Mouse (Mus musculus) kidney, embryonic 15.5 days (tissue): Measurements from ENCODE around the gene H2afy. TPM values are rescaled to one million over a fixed set of nuclear protein-coding genes. Genes with fewer than 3 reads are reported as not detected.

Source experiments
- ATAC-seq: fragments of 200-750 bp; cut with Nextera tagmentation; replicated peaks from 2 replicates; pipeline ENCODE4 v1.8.0; 2017; ENCODE audit warnings: moderate TSS enrichment; ENCODE audit not compliant: low FRiP score
- H3K27ac ChIP-seq: fragments of 300-500 bp; sonication (generic); 2 replicates; pipeline ENCODE4 v1.5.1; 2015; ENCODE audit warnings: mild to moderate bottlenecking, inconsistent platforms
- H3K27me3 ChIP-seq: fragments of 300-500 bp; sonication (generic); 2 replicates; pipeline ENCODE4 v1.6.1; 2015; ENCODE audit warnings: inconsistent platforms
- H3K36me3 ChIP-seq: fragments of 300-500 bp; sonication (generic); 2 replicates; pipeline ENCODE4 v1.6.1; 2015; ENCODE audit warnings: inconsistent platforms
- H3K4me1 ChIP-seq: fragments of 300-500 bp; sonication (generic); 2 replicates; pipeline ENCODE4 v1.6.1; 2015; ENCODE audit warnings: inconsistent platforms
- H3K4me2 ChIP-seq: fragments of 300-500 bp; sonication (generic); 2 replicates; pipeline ENCODE4 v1.6.1; 2015; ENCODE audit warnings: moderate library complexity, mild to moderate bottlenecking, inconsistent platforms
- H3K4me3 ChIP-seq: fragments of 300-500 bp; sonication (generic); replicated peaks from 2 replicates; pipeline ENCODE4 v1.5.1; 2015; ENCODE audit warnings: mild to moderate bottlenecking, inconsistent platforms
- H3K9ac ChIP-seq: fragments of 300-500 bp; sonication (generic); 2 replicates; pipeline ENCODE4 v1.6.1; 2015; ENCODE audit warnings: mild to moderate bottlenecking, inconsistent platforms
- H3K9me3 ChIP-seq: fragments of 300-500 bp; sonication (generic); replicated peaks from 2 replicates; pipeline ENCODE4 v1.6.1; 2016; ENCODE audit warnings: inconsistent platforms
- WGBS: fragments of 180-500 bp; shearing (Covaris S2); methylation state at CpG from one replicate; pipeline ENCODE4 v1.1.7; 2015; ENCODE audit warnings: mixed read lengths; 5-methylcytosine and 5-hydroxymethylcytosine counted together
- polyA plus RNA-seq: library from polyadenylated mRNA; unstranded; fragments of >200 nt; fragmentation: Nextera tagmentation; extraction: Ambion mirVana; gene quantifications from 2 replicates; pipeline ENCODE4 v1.2.1, GENCODE M21; 2015

H2afy gene
- polyA plus RNA-seq, 1 experiment from 2014 or later = 406 TPM

DNA sequence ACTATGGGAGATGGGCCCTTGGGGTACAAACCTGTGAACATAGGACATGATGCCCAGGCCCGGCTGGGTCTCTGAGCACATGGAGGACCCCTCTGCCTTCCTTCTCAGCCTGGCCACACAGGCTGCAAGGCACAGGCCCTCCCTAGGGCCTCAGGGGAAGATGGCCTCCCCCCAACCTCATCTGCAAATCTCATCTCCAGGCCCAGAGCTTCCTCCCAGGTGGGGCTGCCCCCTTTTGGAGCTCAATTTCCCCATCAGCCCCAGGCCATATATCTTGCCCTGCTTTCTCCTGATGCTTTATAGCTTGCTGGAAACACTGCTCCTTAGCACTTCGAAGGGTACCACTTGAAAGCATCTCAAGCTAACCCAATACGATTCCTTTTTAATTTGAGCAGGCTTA is 28.2 kb upstream of the H2afy start:
- WGBS = 78% methylated on average over 3 of the region's 3 CpGs

DNA sequence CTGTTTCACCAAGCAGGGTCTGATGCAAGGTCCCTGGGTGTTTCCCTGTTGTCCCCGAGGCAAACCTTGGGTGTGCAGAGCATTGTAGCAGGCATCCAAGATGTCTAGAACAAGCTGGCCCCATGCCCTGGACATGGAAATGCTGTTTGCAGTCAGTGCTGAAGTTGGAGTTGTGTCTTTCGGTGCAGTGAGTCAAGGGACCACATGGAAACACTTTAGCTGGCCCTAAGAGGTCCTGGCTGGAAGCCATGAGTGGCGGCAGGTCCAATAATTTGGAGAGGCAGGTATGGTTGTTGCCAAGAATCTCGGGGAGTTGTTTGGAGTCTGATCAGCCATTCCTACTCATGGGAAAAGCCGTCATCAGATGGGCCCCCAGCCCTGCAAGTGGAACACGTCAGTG is 27.6 kb upstream of the H2afy start:
- H3K27ac ChIP-seq = no peak overlapping the region
- 59% methylated on average over 6 of the region's 6 CpGs for WGBS

More for the DNA sequence above, 28.2 kb upstream of the H2afy start:
- Histone ChIP-seq H3K4me3 (no peak overlapping the region), H3K9me3 (no peaks in the 10 kb centered on the region), H3K27ac (no peak overlapping the region), H3K9ac (no peak overlapping the region), H3K36me3 (no peaks in the 10 kb centered on the region), H3K4me2 (no peak overlapping the region), H3K4me1 (peaks cover 19% of the 10 kb centered on the region), H3K27me3 (peaks cover 7% of the 10 kb centered on the region)
- ATAC-seq = no peak

GRCm38 (mm10) chr13:56162859-56163258 is 26.7 kb upstream of the H2afy start:
- no peak overlapping the region for H3K4me2 ChIP-seq
- no peak overlapping the region for H3K4me3 ChIP-seq
- no peak overlapping the region for H3K27ac ChIP-seq
- 54% methylated on average over 6 of the region's 6 CpGs for WGBS
- ATAC-seq = no peak
- H3K27me3 ChIP-seq = peaks cover 7% of the 10 kb centered on the region
- peaks cover 19% of the 10 kb centered on the region for H3K4me1 ChIP-seq
- no peaks in the 10 kb centered on the region for H3K9me3 ChIP-seq
- H3K36me3 ChIP-seq = no peaks in the 10 kb centered on the region
- H3K9ac ChIP-seq = no peak overlapping the region

More for the DNA sequence above, 27.6 kb upstream of the H2afy start:
- Histone ChIP-seq H3K27me3 (peaks cover 7% of the 10 kb centered on the region), H3K9me3 (no peaks in the 10 kb centered on the region), H3K9ac (no peak overlapping the region), H3K4me1 (peaks cover 25% of the 10 kb centered on the region), H3K4me2 (no peak overlapping the region), H3K36me3 (no peaks in the 10 kb centered on the region), H3K4me3 (no peak overlapping the region)
- no peak for ATAC-seq

- Histone ChIP-seq H3K36me3 (no peaks in the 10 kb centered on the region), H3K9me3 (no peaks in the 10 kb centered on the region), H3K9ac (no peak overlapping the region), H3K27ac (no peak overlapping the region), H3K4me3 (no peak overlapping the region), H3K4me2 (0 out of 2 replicates have a peak overlapping the region, but pooled peaks have one; percentile 10), H3K4me1 (peaks cover 30% of the 10 kb centered on the region), H3K27me3 (peaks cover 9% of the 10 kb centered on the region)
- WGBS = 7% methylated on average over 17 of the region's 17 CpGs
- ATAC-seq = no peak; the same call in 1 of the 2 replicates
Measured at GRCm38 (mm10) chr13:56159614-56160363, 23.6 kb upstream of the H2afy start.

GRCm38 (mm10) chr13:56159016-56159601 is 22.9 kb upstream of the H2afy start:
- Histone ChIP-seq H3K4me3 (no peak overlapping the region), H3K4me1 (peaks cover 31% of the 10 kb centered on the region), H3K9ac (no peak overlapping the region), H3K9me3 (no peaks in the 10 kb centered on the region), H3K27ac (0 out of 2 replicates have a peak overlapping the region, but pooled peaks have one; percentile 30), H3K27me3 (peaks cover 9% of the 10 kb centered on the region), H3K4me2 (0 out of 2 replicates have a peak overlapping the region, but pooled peaks have one; percentile 10), H3K36me3 (no peaks in the 10 kb centered on the region)
- 31% methylated on average over 14 of the region's 14 CpGs for WGBS
- ATAC-seq = no peak

DNA sequence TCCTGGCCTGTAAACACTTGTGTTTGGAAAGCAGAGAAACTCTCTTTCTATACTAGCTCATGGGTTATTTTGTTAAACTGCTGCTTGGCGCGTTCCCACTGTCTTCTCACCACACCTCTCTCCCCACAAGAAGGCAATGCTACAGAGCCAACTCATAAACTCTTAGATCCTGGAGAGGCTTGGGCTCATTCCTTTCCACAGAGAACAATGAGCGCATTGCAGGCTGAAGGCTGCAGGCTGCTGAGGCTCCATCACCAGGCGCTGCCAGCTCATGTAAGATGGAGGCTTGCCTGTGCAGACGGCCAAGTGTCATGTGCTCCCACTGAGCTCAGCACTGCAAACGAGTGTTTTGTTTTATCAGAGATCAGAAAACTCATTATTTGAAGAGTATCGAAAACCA is 19.5 kb upstream of the H2afy start:
- peaks cover 36% of the 10 kb centered on the region for H3K4me1 ChIP-seq
- H3K27me3 ChIP-seq = peaks cover 8% of the 10 kb centered on the region
- no peak for ATAC-seq
- no peak overlapping the region for H3K4me3 ChIP-seq
- no peak overlapping the region for H3K27ac ChIP-seq
- no peaks in the 10 kb centered on the region for H3K9me3 ChIP-seq
- no peaks in the 10 kb centered on the region for H3K36me3 ChIP-seq
- WGBS = 53% methylated on average over 7 of the region's 7 CpGs
- H3K4me2 ChIP-seq = no peak overlapping the region
- H3K9ac ChIP-seq = no peak overlapping the region

GRCm38 (mm10) chr13:56155048-56155447 is 18.9 kb upstream of the H2afy start:
- no peak for ATAC-seq
- 24% methylated on average over 5 of the region's 5 CpGs for WGBS
- Histone ChIP-seq H3K4me1 (peaks cover 32% of the 10 kb centered on the region), H3K36me3 (no peaks in the 10 kb centered on the region), H3K27ac (peak overlapping the region; percentile 42; the same call in 1 of the 2 replicates), H3K27me3 (peaks cover 5% of the 10 kb centered on the region; the same call in 1 of the 2 replicates), H3K4me2 (no peak overlapping the region), H3K9ac (no peak overlapping the region), H3K9me3 (no peaks in the 10 kb centered on the region), H3K4me3 (no peak overlapping the region)

DNA sequence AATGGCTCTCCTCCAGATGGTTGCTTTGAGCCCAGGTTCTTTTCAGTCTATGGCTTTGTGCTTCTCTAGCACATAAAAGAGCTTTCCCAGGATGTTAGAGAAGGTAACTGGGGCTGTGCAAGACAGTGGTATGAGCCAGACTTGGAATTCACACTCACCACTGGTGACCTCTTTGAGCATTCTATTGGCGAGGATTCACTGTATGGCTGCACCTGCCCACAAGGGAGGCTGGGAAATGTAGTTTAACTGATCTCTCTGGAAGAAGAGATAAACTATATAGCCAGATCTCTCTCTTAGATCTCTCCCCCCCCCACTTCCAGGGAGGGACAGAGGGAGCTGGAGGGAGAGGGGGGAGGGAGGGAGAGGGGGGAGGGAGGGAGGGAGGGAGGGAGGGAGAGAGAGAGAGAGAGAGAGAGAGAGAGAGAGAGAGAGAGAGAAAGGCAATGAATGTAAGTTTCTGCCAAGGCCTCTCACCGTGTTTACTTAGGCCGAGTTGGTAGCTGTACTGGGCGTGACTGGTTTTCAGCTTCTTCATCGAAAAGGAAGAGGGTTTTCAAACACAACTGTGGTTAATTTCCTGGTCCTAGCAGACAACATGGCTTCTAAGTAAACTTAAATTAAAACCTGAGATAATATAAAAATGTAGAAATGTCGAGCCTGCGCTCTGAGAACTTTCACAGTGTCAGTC is 16.8 kb upstream of the H2afy start:
- no peak for ATAC-seq
- H3K27ac ChIP-seq = no peak overlapping the region
- WGBS = 58% methylated on average over 7 of the region's 7 CpGs

GRCm38 (mm10) chr13:56151404-56152226 is 15.5 kb upstream of the H2afy start:
- ATAC-seq = no peak
- Histone ChIP-seq H3K9ac (no peak overlapping the region), H3K4me2 (peak overlapping the region; percentile 24; the same call in 1 of the 2 replicates), H3K4me3 (no peak overlapping the region), H3K27ac (no peak overlapping the region), H3K36me3 (no peaks in the 10 kb centered on the region), H3K4me1 (peaks cover 19% of the 10 kb centered on the region), H3K27me3 (peaks cover 8% of the 10 kb centered on the region), H3K9me3 (no peaks in the 10 kb centered on the region)
- WGBS = 40% methylated on average over 22 of the region's 22 CpGs

More for the DNA sequence above, 16.8 kb upstream of the H2afy start:
- H3K27me3 ChIP-seq = peaks cover 6% of the 10 kb centered on the region
- no peak overlapping the region for H3K9ac ChIP-seq
- no peak overlapping the region for H3K4me2 ChIP-seq
- no peaks in the 10 kb centered on the region for H3K9me3 ChIP-seq
- H3K36me3 ChIP-seq = no peaks in the 10 kb centered on the region
- H3K4me3 ChIP-seq = no peak overlapping the region
- H3K4me1 ChIP-seq = peaks cover 19% of the 10 kb centered on the region

DNA sequence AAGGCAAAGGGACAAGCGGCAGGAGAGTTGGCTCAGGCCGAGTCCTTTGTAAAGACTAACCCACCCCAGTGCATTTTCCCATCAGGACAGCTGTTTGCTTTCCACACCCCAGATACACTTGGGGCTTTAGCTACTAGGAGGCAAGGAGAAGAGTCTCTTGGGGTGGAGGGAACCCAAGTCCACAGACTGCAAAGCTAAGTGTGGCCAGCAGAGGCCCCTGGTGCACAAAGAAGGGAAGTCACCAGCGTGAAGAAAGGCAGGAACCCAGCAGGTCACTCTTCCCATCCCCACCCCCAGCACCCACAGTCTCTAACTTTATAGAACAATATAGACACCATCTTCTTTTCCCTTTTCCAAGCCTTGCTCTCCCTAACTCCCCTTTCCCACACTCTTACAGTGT is 9.4 kb upstream of the H2afy start:
- Histone ChIP-seq H3K4me3 (no peak overlapping the region), H3K36me3 (no peaks in the 10 kb centered on the region), H3K4me1 (peaks cover 16% of the 10 kb centered on the region), H3K4me2 (no peak overlapping the region), H3K9ac (no peak overlapping the region), H3K27me3 (peaks cover 5% of the 10 kb centered on the region; the same call in 1 of the 2 replicates), H3K27ac (no peak overlapping the region), H3K9me3 (no peaks in the 10 kb centered on the region)
- ATAC-seq = no peak
- WGBS = 43% methylated on average over 3 of the region's 3 CpGs

- no peak overlapping the region for H3K4me2 ChIP-seq
- no peak overlapping the region for H3K27ac ChIP-seq
- H3K27me3 ChIP-seq = peaks cover 5% of the 10 kb centered on the region; the same call in 1 of the 2 replicates
- H3K9me3 ChIP-seq = no peaks in the 10 kb centered on the region
- H3K4me3 ChIP-seq = no peak overlapping the region
- WGBS = 51% methylated on average over 2 of the region's 2 CpGs
- H3K36me3 ChIP-seq = no peaks in the 10 kb centered on the region
- peaks cover 16% of the 10 kb centered on the region for H3K4me1 ChIP-seq
- H3K9ac ChIP-seq = no peak overlapping the region
- ATAC-seq = no peak
Measured at GRCm38 (mm10) chr13:56144021-56144420, 7.9 kb upstream of the H2afy start.
